Mouse (Mus musculus) Patski (cell line): ENCODE measurements around the gene Gng4. TPM values are rescaled to one million over a fixed set of nuclear protein-coding genes. Genes with fewer than 3 reads are reported as not detected.

ENCODE experiments used
- ATAC-seq: fragments of 100-300 bp; one replicate; pipeline ENCODE4 v1.8.0; 2021
- CTCF ChIA-PET: fragments of 350-600 bp; sonication (Branson Sonifier 250); formaldehyde crosslinking; loops from one replicate; lab custom pipeline; 2022; ENCODE audit warnings: inconsistent platforms; lab: Charles Lee
- POLR2A ChIA-PET: fragments of 350-600 bp; sonication (Branson Sonifier 250); formaldehyde crosslinking; loops from one replicate; lab custom pipeline; 2022; ENCODE audit warnings: antibody characterized with exemption, inconsistent platforms; lab: Charles Lee
- DNase-seq: peaks from one replicate; pipeline ENCODE4 v3.0.0-alpha.2; 2011; ENCODE audit warnings: low read depth, low spot score
- H3K27me3 ChIP-seq: fragments of 371-371 bp; one replicate; pipeline ENCODE4 v1.5.1; 2021
- CTCF ChIP-seq: fragments of 100-300 bp; IDR thresholded peaks from one replicate; pipeline ENCODE4 v1.5.1; 2021
- in situ Hi-C: fragments of 300-500 bp; cut with MboI; formaldehyde crosslinking; loops from 3 replicates; pipeline ENCODE4 v1.11.1; 2018; ENCODE audit warnings: low pct_unique_long_range_greater_than_20kb, mixed read lengths
- polyA plus RNA-seq: library from polyadenylated mRNA; unstranded; gene quantifications from one replicate; pipeline ENCODE4 v1.2.3, GENCODE M21; 2021

Gene Gng4
- polyA plus RNA-seq, 1 experiment from 2014 or later: not detected

DNA sequence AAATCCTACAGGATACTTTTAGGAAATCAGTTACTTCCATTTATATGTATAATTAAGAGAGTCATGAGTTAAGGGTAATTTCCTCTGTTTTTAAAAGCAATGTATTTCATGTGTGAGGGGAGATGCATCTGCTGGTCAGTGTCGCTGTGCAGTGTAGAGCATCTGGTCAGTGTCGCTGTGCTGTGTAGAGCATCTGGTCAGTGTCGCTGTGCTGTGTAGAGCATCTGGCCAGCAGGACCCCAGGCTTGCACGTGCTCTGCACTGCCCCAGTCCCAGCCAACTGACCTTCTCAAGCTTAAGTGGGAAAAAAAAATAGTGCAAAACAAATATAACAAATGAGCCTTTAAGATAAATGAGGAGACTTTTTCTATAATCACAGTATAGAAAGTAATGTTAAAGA, 73.3 kb downstream of the Gng4 start:
- in situ Hi-C loops: loop anchor here (25.0 kb wide), 1 partner anchor 195 kb away; no protein-coding TSS in a partner anchor
- ChIA-PET CTCF (no interaction called here), POLR2A (interaction anchor here (0.6 kb wide), 1 partner anchor 114 kb away, joined by 3 read pairs; no protein-coding TSS in a partner anchor)
- no peak for TF ChIP-seq CTCF
- DNase-seq (no peak), ATAC-seq (no peak)
- H3K27me3 ChIP-seq: peaks cover 14% of the 10 kb centered on the region

DNA sequence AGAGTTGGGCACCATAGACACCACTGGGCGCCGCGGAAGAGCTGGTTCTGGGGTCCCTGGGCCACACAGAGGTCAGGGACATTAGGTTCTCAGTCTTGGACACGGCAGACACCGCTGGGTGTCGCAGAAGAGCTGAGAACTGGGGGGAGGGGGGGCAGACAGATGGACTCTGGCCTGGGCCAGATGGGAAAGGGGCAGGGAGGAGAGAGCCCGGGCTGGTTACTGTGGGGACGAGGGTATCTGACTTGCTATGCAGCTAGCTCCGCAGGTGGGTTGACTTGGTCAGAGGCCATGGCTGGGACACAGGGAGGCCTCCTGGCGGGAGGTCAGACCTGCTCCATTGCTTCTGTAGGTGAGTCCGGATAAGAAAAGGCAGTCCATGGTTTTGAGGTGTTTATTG, 78.5 kb downstream of the Gng4 start:
- CTCF ChIA-PET: no interaction called here
- POLR2A ChIA-PET: no interaction called here
- ATAC-seq (no peak), DNase-seq (no peak)
- H3K27me3 ChIP-seq: peaks cover 19% of the 10 kb centered on the region
- no peak for TF ChIP-seq CTCF
- in situ Hi-C loops: loop anchor here (25.0 kb wide), 1 partner anchor 200 kb away; no protein-coding TSS in a partner anchor

DNA sequence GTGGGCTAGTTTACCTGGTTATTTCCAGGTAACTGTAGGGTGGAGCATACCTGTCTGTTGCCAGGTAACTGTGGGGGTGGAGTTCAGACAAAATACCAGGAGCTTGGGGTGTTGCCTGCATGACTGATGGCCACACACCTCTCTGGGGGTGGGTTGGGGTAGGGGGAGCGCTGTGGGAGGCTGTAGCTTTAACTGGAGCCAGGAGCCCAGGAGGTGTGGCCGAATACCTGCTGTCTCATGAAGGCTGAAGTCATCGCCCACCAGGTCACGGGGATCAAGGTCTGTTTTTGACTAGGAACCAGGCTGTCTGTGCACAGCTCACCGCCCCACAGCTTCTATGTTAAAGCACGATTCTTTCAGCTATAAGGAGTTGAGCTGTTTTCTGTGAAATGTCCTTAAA, 79.1 kb downstream of the Gng4 start:
- POLR2A ChIA-PET: no interaction called here
- in situ Hi-C loops: loop anchor here (25.0 kb wide), 1 partner anchor 201 kb away; no protein-coding TSS in a partner anchor

DNA sequence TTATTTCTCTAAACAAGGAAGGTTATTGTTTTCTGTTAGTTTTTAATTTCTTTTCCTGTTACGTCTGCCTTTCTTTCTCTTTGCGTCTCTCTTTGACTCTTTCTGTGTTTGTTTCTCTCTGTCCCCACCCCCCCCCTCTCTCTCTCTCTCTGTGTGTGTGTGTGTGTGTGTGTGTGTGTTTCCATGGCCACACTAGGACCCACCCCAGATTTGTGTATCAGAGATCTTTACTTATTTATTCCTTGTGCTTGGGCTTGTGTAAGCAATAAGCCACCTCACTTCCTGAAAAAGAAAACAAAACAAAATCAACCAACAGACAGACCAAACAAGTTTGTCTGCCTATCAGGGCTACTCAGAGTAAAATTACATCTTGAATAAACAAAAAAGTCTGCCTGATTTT, 82.5 kb downstream of the Gng4 start:
- in situ Hi-C loops: loop anchor here (5.0 to 25.0 kb wide), 2 partner anchors 204 to 354 kb away; no protein-coding TSS in a partner anchor
- H3K27me3 ChIP-seq: peaks cover 5% of the 10 kb centered on the region
- DNase-seq (no peak), ATAC-seq (no peak)
- ChIA-PET POLR2A (no interaction called here), CTCF (no interaction called here)
- no peak for TF ChIP-seq CTCF

More for the DNA sequence above, 79.1 kb downstream of the Gng4 start:
- no peak for ATAC-seq
- CTCF ChIA-PET: no interaction called here
- DNase-seq: no peak
- no peak for TF ChIP-seq CTCF
- peaks cover 19% of the 10 kb centered on the region for H3K27me3 ChIP-seq

DNA sequence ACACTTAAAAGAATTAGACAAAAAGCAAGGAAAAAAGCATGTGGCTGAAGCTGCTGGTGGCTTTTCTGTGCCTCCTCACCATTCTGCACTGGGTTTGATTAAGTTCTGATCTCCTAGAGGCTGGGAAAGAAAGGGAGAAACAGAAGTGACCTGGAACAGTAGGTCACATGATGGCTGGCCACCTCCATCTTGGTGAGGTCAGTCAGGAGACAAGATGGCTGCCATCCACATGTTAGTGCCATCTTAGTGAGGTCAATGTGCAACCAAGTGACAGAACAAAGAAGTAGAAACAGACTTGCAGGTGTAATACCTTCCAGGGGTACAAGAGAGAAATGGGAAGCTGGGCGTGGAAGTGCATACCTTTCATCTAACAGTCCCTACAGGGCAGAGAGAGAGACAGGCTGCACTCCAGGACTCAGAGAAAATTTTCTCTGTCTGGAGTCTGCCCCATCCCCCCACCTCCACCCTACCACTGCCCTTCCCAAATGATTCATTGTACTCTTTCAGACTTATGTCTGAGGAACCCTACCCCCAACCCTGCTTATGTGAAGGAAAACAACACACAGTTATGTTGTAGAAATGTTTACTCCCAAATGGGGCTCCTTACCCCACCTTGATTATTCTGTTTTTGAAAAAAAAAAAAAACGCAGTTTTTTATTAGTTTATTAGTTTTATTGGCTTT, 83.4 kb downstream of the Gng4 start:
- peaks cover 5% of the 10 kb centered on the region for H3K27me3 ChIP-seq
- CTCF ChIA-PET: interaction anchor here (0.9 to 1.4 kb wide), 2 partner anchors 9 to 351 kb away, joined by 3 to 4 read pairs; no protein-coding TSS in a partner anchor
- POLR2A ChIA-PET: interaction anchor here (0.7 kb wide), 1 partner anchor 179 kb away, joined by 5 read pairs; no protein-coding TSS in a partner anchor
- ATAC-seq (no peak), DNase-seq (no peak)
- TF ChIP-seq CTCF: no peak
- in situ Hi-C loops: loop anchor here (5.0 to 25.0 kb wide), 2 partner anchors 205 to 355 kb away; no protein-coding TSS in a partner anchor

DNA sequence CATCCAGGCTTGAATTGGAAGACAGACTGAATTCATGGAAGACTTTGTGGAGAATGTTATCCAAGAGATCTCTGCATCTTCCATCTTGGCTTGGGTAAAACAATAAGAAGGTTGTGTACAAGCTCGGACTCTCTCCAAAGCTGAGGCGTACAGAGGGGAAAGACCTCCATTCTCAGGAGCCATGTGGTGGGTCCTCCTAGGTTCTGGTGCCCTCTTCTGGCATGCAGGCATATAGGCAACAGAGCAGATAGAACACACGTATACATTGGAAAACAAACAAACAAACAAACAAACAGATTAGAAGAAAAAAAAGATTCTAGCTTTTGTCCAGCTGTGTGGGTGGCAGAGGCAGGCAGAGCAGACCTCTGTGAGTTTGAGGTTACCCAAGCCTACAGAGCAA, 84.1 kb downstream of the Gng4 start:
- peak; percentile 39 for ATAC-seq
- H3K27me3 ChIP-seq: peaks cover 5% of the 10 kb centered on the region
- TF ChIP-seq CTCF: peak; percentile 69
- ChIA-PET CTCF (interaction anchor here (0.9 to 1.4 kb wide), 3 partner anchors 9 to 352 kb away, joined by 3 to 4 read pairs (median 3); no protein-coding TSS in a partner anchor), POLR2A (interaction anchor here (0.7 kb wide), 1 partner anchor 180 kb away, joined by 5 read pairs; no protein-coding TSS in a partner anchor)
- in situ Hi-C loops: loop anchor here (5.0 to 25.0 kb wide), 2 partner anchors 206 to 356 kb away; no protein-coding TSS in a partner anchor
- DNase-seq: no peak

Other genes starting within 250 kb of the Gng4 start
- gene Lyst, start 193.7 kb upstream of the Gng4 start, polyA plus RNA-seq: 28.2 TPM
- 23.9 TPM for gene B3galnt2, start 170.4 kb downstream of the Gng4 start, polyA plus RNA-seq